Mouse (Mus musculus) limb, embryonic 12.5 days (tissue): ENCODE measurements around the gene Limd1. TPM values are rescaled to one million over a fixed set of nuclear protein-coding genes. Genes with fewer than 3 reads are reported as not detected.

Source experiments
- ATAC-seq: fragments of 200-750 bp; cut with Nextera tagmentation; 2 replicates; pipeline ENCODE4 v1.8.0; 2017; ENCODE audit warnings: low read depth, moderate TSS enrichment; ENCODE audit not compliant: insufficient number of reproducible peaks, insufficient read depth, low FRiP score, low TSS enrichment
- H3K27ac ChIP-seq: fragments of 300-500 bp; sonication (generic); 2 replicates; pipeline ENCODE4 v1.5.1; 2016; ENCODE audit warnings: mild to moderate bottlenecking, moderate library complexity
- H3K27me3 ChIP-seq: fragments of 300-500 bp; sonication (generic); 2 replicates; pipeline ENCODE4 v1.6.1; 2016; ENCODE audit warnings: mild to moderate bottlenecking, moderate library complexity
- H3K36me3 ChIP-seq: fragments of 300-500 bp; sonication (generic); 2 replicates; pipeline ENCODE4 v1.6.1; 2016; ENCODE audit warnings: mild to moderate bottlenecking, moderate library complexity
- H3K4me1 ChIP-seq: fragments of 300-500 bp; sonication (generic); replicated peaks from 2 replicates; pipeline ENCODE4 v1.6.1; 2016
- H3K4me2 ChIP-seq: fragments of 300-500 bp; sonication (generic); 2 replicates; pipeline ENCODE4 v1.6.1; 2016; ENCODE audit warnings: mild to moderate bottlenecking, moderate library complexity
- H3K4me3 ChIP-seq: fragments of 300-500 bp; sonication (generic); replicated peaks from 2 replicates; pipeline ENCODE4 v1.5.1; 2016; ENCODE audit warnings: mild to moderate bottlenecking
- H3K9ac ChIP-seq: fragments of 300-500 bp; sonication (generic); replicated peaks from 2 replicates; pipeline ENCODE4 v1.6.1; 2016; ENCODE audit warnings: mild to moderate bottlenecking, moderate library complexity
- H3K9me3 ChIP-seq: fragments of 300-500 bp; sonication (generic); 2 replicates; pipeline ENCODE4 v1.6.1; 2016; ENCODE audit warnings: mild to moderate bottlenecking, moderate library complexity
- WGBS: fragments of 180-500 bp; shearing (Covaris S2); methylation state at CpG from one replicate; pipeline ENCODE4 v1.1.7; 2016; 5-methylcytosine and 5-hydroxymethylcytosine counted together
- polyA plus RNA-seq: library from polyadenylated mRNA; unstranded; fragments of >200 nt; fragmentation: Nextera tagmentation; extraction: Ambion mirVana; gene quantifications from 2 replicates; pipeline ENCODE4 v1.2.1, GENCODE M21; 2016

The Limd1 gene
- polyA plus RNA-seq, 1 experiment from 2014 or later, result 53.6 TPM

GRCm38 (mm10) chr9:123516641-123517385 lies 38.3 kb downstream of the Limd1 start:
- WGBS, result 89% methylated on average over 7 of the region's 7 CpGs
- no peak for ATAC-seq

GRCm38 (mm10) chr9:123518969-123519894 lies 40.7 kb downstream of the Limd1 start:
- H3K27me3 ChIP-seq, result no peaks in the 10 kb centered on the region
- no peaks in the 10 kb centered on the region for H3K9me3 ChIP-seq
- H3K4me2 ChIP-seq, result no peak overlapping the region
- WGBS, result 89% methylated on average over 13 of the region's 13 CpGs
- no peaks in the 10 kb centered on the region for H3K4me1 ChIP-seq
- no peak overlapping the region for H3K9ac ChIP-seq
- no peak for ATAC-seq
- no peak overlapping the region for H3K27ac ChIP-seq
- no peak overlapping the region for H3K4me3 ChIP-seq
- peaks cover 48% of the 10 kb centered on the region for H3K36me3 ChIP-seq

More at GRCm38 (mm10) chr9:123516641-123517385, 38.3 kb downstream of the Limd1 start:
- H3K36me3 ChIP-seq, result peaks cover 68% of the 10 kb centered on the region
- H3K9ac ChIP-seq, result no peak overlapping the region
- no peak overlapping the region for H3K27ac ChIP-seq
- no peaks in the 10 kb centered on the region for H3K27me3 ChIP-seq
- no peak overlapping the region for H3K4me2 ChIP-seq
- H3K9me3 ChIP-seq, result no peaks in the 10 kb centered on the region
- H3K4me3 ChIP-seq, result no peak overlapping the region
- no peaks in the 10 kb centered on the region for H3K4me1 ChIP-seq

GRCm38 (mm10) chr9:123520735-123521134 lies 42.2 kb downstream of the Limd1 start:
- Histone ChIP-seq H3K27ac (no peak overlapping the region), H3K27me3 (no peaks in the 10 kb centered on the region), H3K9ac (no peak overlapping the region), H3K4me2 (no peak overlapping the region), H3K4me1 (no peaks in the 10 kb centered on the region), H3K9me3 (no peaks in the 10 kb centered on the region), H3K36me3 (peaks cover 48% of the 10 kb centered on the region), H3K4me3 (no peak overlapping the region)
- 84% methylated on average over 3 of the region's 3 CpGs for WGBS
- no peak for ATAC-seq

GRCm38 (mm10) chr9:123523676-123524075 lies 45.2 kb downstream of the Limd1 start:
- ATAC-seq, result no peak
- Histone ChIP-seq H3K4me1 (peaks cover 2% of the 10 kb centered on the region), H3K9ac (no peak overlapping the region), H3K4me2 (no peak overlapping the region), H3K27me3 (no peaks in the 10 kb centered on the region), H3K9me3 (no peaks in the 10 kb centered on the region), H3K4me3 (no peak overlapping the region), H3K27ac (no peak overlapping the region), H3K36me3 (peaks cover 23% of the 10 kb centered on the region)
- WGBS, result 30% methylated on average over 3 of the region's 3 CpGs

- Histone ChIP-seq H3K9ac (no peak overlapping the region), H3K4me2 (no peak overlapping the region), H3K36me3 (peaks cover 8% of the 10 kb centered on the region), H3K9me3 (no peaks in the 10 kb centered on the region), H3K4me3 (no peak overlapping the region), H3K4me1 (peaks cover 2% of the 10 kb centered on the region), H3K27me3 (no peaks in the 10 kb centered on the region), H3K27ac (no peak overlapping the region)
- 3% methylated on average over 1 of the region's 1 CpGs for WGBS
- ATAC-seq, result no peak
These were observed 46.6 kb downstream of the Limd1 start for GRCm38 (mm10) chr9:123525095-123525494.

- H3K27ac ChIP-seq, result no peak overlapping the region
- WGBS, result 65% methylated on average over 5 of the region's 5 CpGs
- no peak for ATAC-seq
These were observed 48.0 kb downstream of the Limd1 start for GRCm38 (mm10) chr9:123526502-123526901.

GRCm38 (mm10) chr9:123528087-123528925 lies 49.8 kb downstream of the Limd1 start:
- Histone ChIP-seq H3K27ac (peak overlapping the region; percentile 90), H3K9ac (peak overlapping the region; percentile 61), H3K9me3 (no peaks in the 10 kb centered on the region), H3K4me2 (peak overlapping the region; percentile 61), H3K27me3 (no peaks in the 10 kb centered on the region), H3K4me1 (peaks cover 18% of the 10 kb centered on the region), H3K4me3 (peak overlapping the region; percentile 96), H3K36me3 (no peaks in the 10 kb centered on the region)
- 25% methylated on average over 6 of the region's 6 CpGs for WGBS
- no peak for ATAC-seq

More at GRCm38 (mm10) chr9:123526502-123526901, 48.0 kb downstream of the Limd1 start:
- no peaks in the 10 kb centered on the region for H3K9me3 ChIP-seq
- no peak overlapping the region for H3K4me3 ChIP-seq
- no peaks in the 10 kb centered on the region for H3K27me3 ChIP-seq
- H3K4me2 ChIP-seq, result no peak overlapping the region
- H3K9ac ChIP-seq, result no peak overlapping the region
- H3K36me3 ChIP-seq, result no peaks in the 10 kb centered on the region
- peaks cover 12% of the 10 kb centered on the region for H3K4me1 ChIP-seq

GRCm38 (mm10) chr9:123528926-123529295 lies 50.4 kb downstream of the Limd1 start:
- peak; percentile 4; the same call in 1 of the 2 replicates for ATAC-seq
- Histone ChIP-seq H3K36me3 (no peaks in the 10 kb centered on the region), H3K9me3 (no peaks in the 10 kb centered on the region), H3K27me3 (no peaks in the 10 kb centered on the region), H3K4me1 (peaks cover 18% of the 10 kb centered on the region), H3K9ac (peak overlapping the region; percentile 61), H3K27ac (peak overlapping the region; percentile 90), H3K4me2 (peak overlapping the region; percentile 61), H3K4me3 (peak overlapping the region; percentile 96)
- 1% methylated on average over 17 of the region's 17 CpGs for WGBS

GRCm38 (mm10) chr9:123529392-123530157 lies 51.1 kb downstream of the Limd1 start, which contains the start of gene Sacm1l:
Gene Sacm1l (plus strand): TSS chr9:123529759.
- Histone ChIP-seq H3K9me3 (no peaks in the 10 kb centered on the region), H3K36me3 (no peaks in the 10 kb centered on the region), H3K4me1 (peaks cover 18% of the 10 kb centered on the region), H3K27me3 (no peaks in the 10 kb centered on the region), H3K4me2 (peak within 1 kb of the TSS; percentile 71), H3K27ac (peak within 1 kb of the TSS; percentile 95), H3K9ac (peak within 1 kb of the TSS; percentile 96), H3K4me3 (peak within 1 kb of the TSS; percentile 96)
- under 1% methylated on average over 75 of the region's 79 CpGs for WGBS
- peak; percentile 98 for ATAC-seq

GRCm38 (mm10) chr9:123530158-123530475 lies 51.6 kb downstream of the Limd1 start:
- Histone ChIP-seq H3K27ac (peak overlapping the region; percentile 95), H3K27me3 (no peaks in the 10 kb centered on the region), H3K36me3 (peaks cover 4% of the 10 kb centered on the region; the same call in 1 of the 2 replicates), H3K9me3 (no peaks in the 10 kb centered on the region), H3K4me3 (peak overlapping the region; percentile 96), H3K4me1 (peaks cover 18% of the 10 kb centered on the region), H3K4me2 (peak overlapping the region; percentile 71), H3K9ac (peak overlapping the region; percentile 96)
- WGBS, result 0% methylated on average over 13 of the region's 13 CpGs
- ATAC-seq, result no peak; the same call in 1 of the 2 replicates
